Mouse (Mus musculus): Measurements from ENCODE around the gene Gm28998.
"Not testable (repeated sequence)": the region's sequence is repeated elsewhere in the genome, so short reads cannot be mapped to it uniquely, and the experiment has no call there.

Gene Gm28998

GRCm38 (mm10) chrY:7253487-7253886 is at the start of gene Gm28998:
Gene Gm28998, plus strand, starts transcription at chrY:7253787.
- DNase-seq: not testable (repeated sequence)
